Mouse (Mus musculus): ENCODE data around the gene Rps6ka4. TPM values are rescaled to one million over a fixed set of nuclear protein-coding genes. Genes with fewer than 3 reads are reported as not detected.

Gene Rps6ka4
- polyA plus RNA-seq (2012) = 33.4 and 34.4 TPM in 2 replicates

DNA sequence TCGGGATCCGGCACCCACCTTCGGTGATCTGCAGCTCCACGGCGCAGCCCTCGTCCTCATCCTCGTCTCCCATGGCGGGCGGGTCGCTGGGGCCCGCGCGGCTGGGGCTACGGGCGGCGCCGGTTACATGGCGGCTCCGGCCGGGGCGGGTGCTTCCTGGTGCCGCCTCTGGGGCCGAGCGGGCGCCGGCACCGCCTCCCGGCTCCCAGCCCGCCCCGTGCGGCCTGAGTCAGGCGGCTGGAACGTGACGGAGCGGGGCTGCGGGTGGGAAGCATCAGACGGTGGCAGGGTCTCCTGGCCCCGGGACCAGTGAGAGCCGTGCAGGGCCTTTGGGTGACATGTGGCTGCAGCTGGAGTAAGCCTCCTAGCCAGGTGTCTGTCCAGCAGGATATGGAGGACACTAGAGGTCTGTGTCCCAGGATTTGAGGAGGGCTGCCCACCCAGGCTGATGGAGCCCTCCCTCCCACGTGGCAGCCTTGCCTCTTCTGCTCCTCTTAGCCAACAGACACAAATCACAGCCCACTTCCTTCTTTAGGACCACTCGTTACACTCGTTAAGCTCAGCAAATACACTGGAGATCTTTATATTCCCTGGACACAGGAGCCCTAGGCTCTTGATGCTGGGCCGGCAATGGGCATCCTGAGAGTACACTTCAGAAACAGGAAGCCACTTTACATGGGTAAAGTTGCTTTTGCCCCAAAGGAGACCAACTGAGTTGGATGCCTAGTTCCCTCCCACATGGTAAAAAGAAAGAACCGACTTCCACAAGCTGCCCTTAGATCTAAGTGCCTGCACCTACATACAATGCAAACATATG is at the start of gene Rps6ka4:
Rps6ka4 (minus strand) TSS at position 162 of the 817 bp plus-strand sequence.

DNA sequence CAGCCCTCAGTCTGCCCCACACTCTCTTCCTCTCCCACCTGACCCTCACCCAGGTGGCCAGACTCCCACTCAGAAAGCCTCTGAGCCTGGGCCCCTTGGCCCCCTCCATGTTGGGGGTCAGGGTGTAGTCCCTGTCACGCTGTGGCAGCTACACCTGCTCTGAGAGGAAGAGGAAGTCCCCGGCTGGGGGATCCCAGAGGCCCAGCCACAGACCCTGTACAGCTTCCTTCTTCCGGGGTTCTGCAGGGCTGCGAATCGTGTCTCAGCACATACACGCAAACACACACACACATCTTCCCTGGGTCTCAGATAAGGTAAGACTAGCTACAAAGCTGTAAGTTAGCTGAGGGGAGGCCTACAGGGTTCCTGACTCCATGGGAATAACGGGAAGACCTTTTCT is 17.6 kb upstream of the Rps6ka4 start, which contains the start of gene Ccdc88b:
Ccdc88b (minus strand) TSS at position 181 of the 400 bp plus-strand sequence.

Other genes with a start within 250 kb of the Rps6ka4 start
- 90.5 and 124 TPM in 2 replicates for gene Ccdc88b, start 17.6 kb upstream of the Rps6ka4 start, polyA plus RNA-seq (2012)
- gene Trmt112, start 69.1 kb upstream of the Rps6ka4 start, polyA plus RNA-seq (2012) = 198 and 202 TPM in 2 replicates
- gene Prdx5, start 69.5 kb upstream of the Rps6ka4 start, polyA plus RNA-seq (2012) = 539 and 682 TPM in 2 replicates
- 55.6 and 62.2 TPM in 2 replicates for gene Esrra, start 81.2 kb upstream of the Rps6ka4 start, polyA plus RNA-seq (2012)
- 0.43 TPM in 1 of 2 replicates, not detected in the other for gene Catsperz, start 84.7 kb upstream of the Rps6ka4 start, polyA plus RNA-seq (2012)
- 0.02 TPM in 2 replicates for gene Kcnk4, start 93.9 kb upstream of the Rps6ka4 start, polyA plus RNA-seq (2012)
- gene Bad, start 101.2 kb upstream of the Rps6ka4 start, polyA plus RNA-seq (2012) = 87.8 and 89.7 TPM in 2 replicates
- gene Gpr137, start 101.8 kb upstream of the Rps6ka4 start, polyA plus RNA-seq (2012) = 59.4 and 67.4 TPM in 2 replicates
- 492 and 511 TPM in 2 replicates for gene Ppp1r14b, start 134.3 kb upstream of the Rps6ka4 start, polyA plus RNA-seq (2012)
- 25.3 and 36.0 TPM in 2 replicates for gene Plcb3, start 135.8 kb upstream of the Rps6ka4 start, polyA plus RNA-seq (2012)
- 373 and 400 TPM in 2 replicates for gene Fkbp2, start 139.9 kb upstream of the Rps6ka4 start, polyA plus RNA-seq (2012)
- gene Vegfb, start 147.0 kb upstream of the Rps6ka4 start, polyA plus RNA-seq (2012) = 105 and 119 TPM in 2 replicates
- gene Dnajc4, start 151.9 kb upstream of the Rps6ka4 start, polyA plus RNA-seq (2012) = 18.0 and 21.8 TPM in 2 replicates
- gene Nudt22, start 155.5 kb upstream of the Rps6ka4 start, polyA plus RNA-seq (2012) = 14.0 and 16.0 TPM in 2 replicates
- gene Trpt1, start 155.5 kb upstream of the Rps6ka4 start, polyA plus RNA-seq (2012) = 1.1 and 1.7 TPM in 2 replicates
- 645 and 679 TPM in 2 replicates for gene Fermt3, start 178.8 kb upstream of the Rps6ka4 start, polyA plus RNA-seq (2012)
- gene Stip1, start 199.3 kb upstream of the Rps6ka4 start, polyA plus RNA-seq (2012) = 123 and 137 TPM in 2 replicates
- gene Macrod1, start 216.2 kb upstream of the Rps6ka4 start, polyA plus RNA-seq (2012) = 87.5 and 120 TPM in 2 replicates

Measured in megakaryocyte-erythroid progenitor cell, adult 5 weeks (primary cell).